Mouse (Mus musculus): ENCODE data around the gene Wdr4. TPM values are rescaled to one million over a fixed set of nuclear protein-coding genes. Genes with fewer than 3 reads are reported as not detected.

The Wdr4 gene
- polyA plus RNA-seq, 1 experiment, result 1.0 TPM

GRCm38 (mm10) chr17:31448519-31448918, 71.3 kb downstream of the Wdr4 start:
- TF ChIP-seq TAL1 (IDR thresholded peaks at IDR 0.05; ENCODE audit: low read length), result no peak
- TF ChIP-seq GATA1 (IDR thresholded peaks at IDR 0.05; ENCODE audit: low read length), result no peak
- Histone ChIP-seq H3K27me3 (ENCODE audit: control insufficient read depth) (no peaks in the 10 kb centered on the region), H3K36me3 (ENCODE audit: control insufficient read depth) (no peaks in the 10 kb centered on the region)

GRCm38 (mm10) chr17:31447766-31448165, 72.0 kb downstream of the Wdr4 start:
- H3K4me3 ChIP-seq (replicated peaks), result no peak overlapping the region
- H3K4me1 ChIP-seq (ENCODE audit: control insufficient read depth), result no peaks in the 10 kb centered on the region; the same call in 1 of the 2 replicates

More at GRCm38 (mm10) chr17:31448519-31448918, 71.3 kb downstream of the Wdr4 start:
- no peaks in the 10 kb centered on the region; the same call in 1 of the 2 replicates for H3K4me1 ChIP-seq (ENCODE audit: control insufficient read depth)
- no peaks in the 10 kb centered on the region for H3K9me3 ChIP-seq (ENCODE audit: control insufficient read depth, low read length)
- no peak overlapping the region for H3K4me3 ChIP-seq (replicated peaks)

GRCm38 (mm10) chr17:31445061-31445731, 74.6 kb downstream of the Wdr4 start:
- H3K4me3 ChIP-seq (replicated peaks), result no peak overlapping the region
- TF ChIP-seq GATA1 (IDR thresholded peaks at IDR 0.05; ENCODE audit: low read length), result no peak
- no peak for TF ChIP-seq TAL1 (IDR thresholded peaks at IDR 0.05; ENCODE audit: low read length)

More at GRCm38 (mm10) chr17:31447766-31448165, 72.0 kb downstream of the Wdr4 start:
- Histone ChIP-seq H3K27me3 (ENCODE audit: control insufficient read depth) (no peaks in the 10 kb centered on the region), H3K9me3 (ENCODE audit: control insufficient read depth, low read length) (no peaks in the 10 kb centered on the region), H3K36me3 (ENCODE audit: control insufficient read depth) (no peaks in the 10 kb centered on the region)
- TF ChIP-seq GATA1 (IDR thresholded peaks at IDR 0.05; ENCODE audit: low read length) (no peak), TAL1 (IDR thresholded peaks at IDR 0.05; ENCODE audit: low read length) (no peak)

More at GRCm38 (mm10) chr17:31445061-31445731, 74.6 kb downstream of the Wdr4 start:
- no peaks in the 10 kb centered on the region for H3K9me3 ChIP-seq (ENCODE audit: control insufficient read depth, low read length)
- no peaks in the 10 kb centered on the region for H3K27me3 ChIP-seq (ENCODE audit: control insufficient read depth)
- H3K36me3 ChIP-seq (ENCODE audit: control insufficient read depth), result no peaks in the 10 kb centered on the region
- no peaks in the 10 kb centered on the region; the same call in 1 of the 2 replicates for H3K4me1 ChIP-seq (ENCODE audit: control insufficient read depth)

Other genes with a start within 250 kb of the Wdr4 start
- gene Rsph1, start 242.6 kb downstream of the Wdr4 start, polyA plus RNA-seq (2012), result not detected in 2 replicates
- gene Slc37a1, start 233.2 kb downstream of the Wdr4 start, polyA plus RNA-seq (2012), result 0.01 TPM in 2 replicates
- gene Pde9a, start 133.8 kb downstream of the Wdr4 start, polyA plus RNA-seq (2012), result not detected in 2 replicates
- gene Ndufv3, start 135 bp upstream of the Wdr4 start, polyA plus RNA-seq (2012), result 15.1 and 29.2 TPM in 2 replicates
- 0.30 and 0.36 TPM in 2 replicates for gene Pknox1, start 44.8 kb upstream of the Wdr4 start, polyA plus RNA-seq (2012)
- 0.01 and 0.05 TPM in 2 replicates for gene Cbs, start 117.3 kb upstream of the Wdr4 start, polyA plus RNA-seq (2012)
- 10.6 and 10.8 TPM in 2 replicates for gene U2af1, start 138.9 kb upstream of the Wdr4 start, polyA plus RNA-seq (2012)
- not detected in 2 replicates for gene Cryaa, start 157.8 kb upstream of the Wdr4 start, polyA plus RNA-seq (2012)